Mouse (Mus musculus) hematopoietic stem cell, adult 5-6 weeks (primary cell): ENCODE data around the gene Foxn3. TPM values are rescaled to one million over a fixed set of nuclear protein-coding genes. Genes with fewer than 3 reads are reported as not detected.

Source experiments
- ATAC-seq, 2 experiments: fragments of 125-278 bp in 1 of 2; replicated peaks in 1 of 2; 2 replicates each; pipeline ENCODE4 v1.8.0; 2016 to 2017; ENCODE audit warnings: inconsistent platforms in 2 of 2, mild to moderate bottlenecking in 2 of 2, moderate number of reproducible peaks in 2 of 2, low read depth in 1 of 2, moderate TSS enrichment in 1 of 2; ENCODE audit not compliant: low FRiP score in 2 of 2, poor library complexity in 2 of 2, severe bottlenecking in 2 of 2, insufficient read depth in 1 of 2, low TSS enrichment in 1 of 2
- total RNA-seq: library from RNA; stranded (forward); fragments of 172-1452, 232-1000 nt; gene quantifications from 2 replicates; pipeline ENCODE4 v1.2.3, GENCODE M21; 2017

Foxn3 gene
- total RNA-seq, 1 experiment from 2014 or later = 50.9 TPM

- no peak for ATAC-seq
Observed at GRCm38 (mm10) chr12:99570197-99570956, 7.0 kb upstream of the Foxn3 start.

GRCm38 (mm10) chr12:99565606-99566005 is 2.2 kb upstream of the Foxn3 start:
- no peak for ATAC-seq

GRCm38 (mm10) chr12:99564301-99564910 is 1.0 kb upstream of the Foxn3 start:
- 0 out of 4 replicates have a peak, but pooled peaks of 1 of the 2 experiments have one; percentile 22 for ATAC-seq

- no peak for ATAC-seq
Observed at GRCm38 (mm10) chr12:99562867-99563189, 554 bp downstream of the Foxn3 start.

GRCm38 (mm10) chr12:99562073-99562866 is 1.1 kb downstream of the Foxn3 start:
- peak; percentile 9 to 44; a peak in 2 of 4 replicates for ATAC-seq

GRCm38 (mm10) chr12:99561333-99561766 is 2.0 kb downstream of the Foxn3 start:
- ATAC-seq = peak; percentile 34 to 43

- ATAC-seq = no peak
Observed at GRCm38 (mm10) chr12:99560701-99561332, 2.6 kb downstream of the Foxn3 start.

GRCm38 (mm10) chr12:99559483-99559882 is 3.9 kb downstream of the Foxn3 start:
- ATAC-seq = peak; percentile 5 to 25; a peak in 3 of 4 replicates

GRCm38 (mm10) chr12:99558476-99558875 is 4.9 kb downstream of the Foxn3 start:
- no peak for ATAC-seq

- ATAC-seq = 0 out of 4 replicates have a peak, but pooled peaks of 1 of the 2 experiments have one; percentile 20
Observed at GRCm38 (mm10) chr12:99557498-99557897, 5.9 kb downstream of the Foxn3 start.

GRCm38 (mm10) chr12:99550629-99551028 is 12.8 kb downstream of the Foxn3 start:
- peak; percentile 37 to 47; a peak in 1 of 4 replicates for ATAC-seq

GRCm38 (mm10) chr12:99549811-99550210 is 13.6 kb downstream of the Foxn3 start:
- no peak for ATAC-seq

- no peak for ATAC-seq
Observed at GRCm38 (mm10) chr12:99548419-99548818, 15.0 kb downstream of the Foxn3 start.

GRCm38 (mm10) chr12:99547295-99547694 is 16.1 kb downstream of the Foxn3 start:
- no peak for ATAC-seq

- no peak for ATAC-seq
Observed at GRCm38 (mm10) chr12:99545270-99545770, 18.1 kb downstream of the Foxn3 start.

GRCm38 (mm10) chr12:99544262-99545128 is 18.9 kb downstream of the Foxn3 start:
- peak; percentile 74 to 80 for ATAC-seq
